Mouse (Mus musculus) limb, embryonic 10.5 days (tissue): ENCODE results near the gene Cldn2. TPM values are rescaled to one million over a fixed set of nuclear protein-coding genes. Genes with fewer than 3 reads are reported as not detected.

Experiments used
- DNase-seq: peaks from one replicate; pipeline ENCODE4 v3.0.0-alpha.2; 2017; ENCODE audit warnings: low spot score
- H3K27ac ChIP-seq: fragments of 300-500 bp; sonication (generic); 2 replicates; pipeline ENCODE4 v1.5.1; 2016; ENCODE audit warnings: mild to moderate bottlenecking
- H3K27me3 ChIP-seq: fragments of 300-500 bp; sonication (generic); 2 replicates; pipeline ENCODE4 v1.6.1; 2016; ENCODE audit warnings: low read depth, mild to moderate bottlenecking; ENCODE audit not compliant: poor library complexity, severe bottlenecking
- H3K36me3 ChIP-seq: fragments of 300-500 bp; sonication (generic); 2 replicates; pipeline ENCODE4 v1.6.1; 2016; ENCODE audit warnings: mild to moderate bottlenecking, moderate library complexity
- H3K4me1 ChIP-seq: fragments of 300-500 bp; sonication (generic); 2 replicates; pipeline ENCODE4 v1.6.1; 2016
- H3K4me3 ChIP-seq: fragments of 300-500 bp; sonication (generic); 2 replicates; pipeline ENCODE4 v1.5.1; 2016; ENCODE audit warnings: mild to moderate bottlenecking, moderate library complexity
- H3K9me3 ChIP-seq: fragments of 300-500 bp; sonication (generic); replicated peaks from 2 replicates; pipeline ENCODE4 v1.6.1; 2016; ENCODE audit warnings: mild to moderate bottlenecking
- WGBS: fragments of 180-500 bp; shearing (Covaris S2); methylation state at CpG from one replicate; pipeline ENCODE4 v1.1.7; 2016; 5-methylcytosine and 5-hydroxymethylcytosine counted together
- polyA plus RNA-seq: library from polyadenylated mRNA; unstranded; fragments of >200 nt; fragmentation: Nextera tagmentation; extraction: Ambion mirVana; gene quantifications from 2 replicates; pipeline ENCODE4 v1.2.1, GENCODE M21; 2016

Cldn2 gene
- polyA plus RNA-seq, 1 experiment from 2014 or later, result not detected

DNA sequence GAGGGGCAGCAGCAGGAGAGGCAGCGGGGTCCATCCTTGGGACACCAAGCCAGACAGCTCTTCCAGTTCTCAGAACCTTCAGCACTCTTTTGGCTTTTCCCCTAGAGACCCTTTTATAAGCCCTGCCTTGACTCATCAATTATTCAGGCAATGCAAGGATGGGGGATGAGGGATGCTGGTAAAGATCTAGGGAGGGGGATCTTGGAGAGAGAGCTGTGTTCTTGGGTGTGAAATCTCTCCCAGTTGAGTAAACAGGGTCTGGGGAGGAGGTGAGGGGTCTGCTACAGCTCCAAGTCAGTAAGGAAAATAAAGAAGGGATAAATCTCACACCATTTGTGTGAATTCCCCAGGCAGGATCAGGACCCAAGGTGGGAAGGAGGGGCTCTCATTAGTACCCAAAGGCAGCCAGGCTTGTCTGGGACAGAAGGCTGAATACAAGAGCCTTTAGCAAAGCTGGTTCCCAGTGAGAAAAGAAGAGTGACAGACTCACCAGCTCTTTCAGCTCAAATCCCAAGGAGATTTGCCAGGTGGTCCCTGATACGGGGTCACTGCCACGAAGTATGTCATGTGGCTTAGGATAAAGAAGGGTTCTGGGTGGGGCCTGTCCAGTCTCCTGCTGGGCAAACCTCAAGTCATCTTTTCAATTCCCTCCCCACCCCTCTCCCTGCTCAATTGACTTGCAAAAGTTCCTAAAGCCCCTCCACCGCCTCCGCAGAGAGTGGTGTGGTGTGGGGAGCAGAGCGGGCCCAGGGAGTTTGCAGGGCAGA lies 18.2 kb upstream of the Cldn2 start, which contains the start of gene Ripply1:
Ripply1 (minus strand) TSS at position 76 of the 767 bp plus-strand sequence.
- no peak for DNase-seq
- Histone ChIP-seq H3K27me3 (peaks cover 89% of the 10 kb centered on the region), H3K4me3 (no peak within 1 kb of the TSS), H3K36me3 (no peaks in the 10 kb centered on the region), H3K4me1 (0 out of 2 replicates have a peak, but pooled peaks cover 3% of the 10 kb centered on the region), H3K27ac (no peak within 1 kb of the TSS), H3K9me3 (no peaks in the 10 kb centered on the region)
- 30% methylated on average over 6 of the region's 6 CpGs for WGBS

DNA sequence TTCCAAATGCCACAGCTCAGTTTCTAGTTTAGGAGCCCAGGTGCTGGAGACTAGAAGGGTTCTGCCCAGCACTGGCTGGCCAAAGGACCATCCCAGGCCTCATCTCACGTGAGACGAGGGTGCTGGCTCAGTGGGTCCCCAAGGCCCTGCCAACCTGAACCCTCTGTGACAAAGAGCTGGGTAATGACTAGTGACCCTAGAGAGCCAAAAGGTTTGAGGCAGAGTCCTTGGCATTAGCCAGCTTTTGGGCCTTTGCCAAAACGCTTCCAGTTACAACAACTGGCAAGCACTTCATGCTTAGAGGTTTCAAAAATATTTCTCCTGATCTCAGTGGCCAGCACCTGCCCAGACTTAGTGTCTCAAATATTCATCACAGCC lies 17.6 kb upstream of the Cldn2 start:
- 0 out of 2 replicates have a peak, but pooled peaks cover 3% of the 10 kb centered on the region for H3K4me1 ChIP-seq
- H3K27me3 ChIP-seq, result peaks cover 88% of the 10 kb centered on the region
- H3K4me3 ChIP-seq, result no peak overlapping the region
- H3K9me3 ChIP-seq, result no peaks in the 10 kb centered on the region
- 58% methylated on average over 3 of the region's 3 CpGs for WGBS
- DNase-seq, result no peak
- H3K27ac ChIP-seq, result no peak overlapping the region
- no peaks in the 10 kb centered on the region for H3K36me3 ChIP-seq

DNA sequence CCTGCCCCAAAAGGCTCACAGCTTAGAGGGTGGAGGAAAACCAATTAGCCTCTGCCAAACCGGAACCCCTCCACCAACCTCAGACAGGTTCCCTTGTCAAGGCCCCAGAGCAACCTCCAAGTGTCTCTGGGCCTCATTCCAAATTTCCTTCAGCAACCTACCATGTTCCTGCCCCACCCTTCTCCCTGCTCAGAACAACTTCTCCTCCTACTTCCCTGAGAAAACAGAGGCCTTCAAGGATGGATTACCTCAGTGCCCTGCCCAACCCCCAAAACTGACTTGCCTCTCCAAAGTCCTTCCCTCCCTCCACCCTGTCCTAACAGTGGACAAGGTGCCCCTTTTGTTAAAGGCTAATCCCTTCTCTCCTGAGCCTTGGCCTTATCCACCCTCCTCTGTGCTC lies 14.9 kb upstream of the Cldn2 start:
- 0 out of 2 replicates have a peak, but pooled peaks cover 3% of the 10 kb centered on the region for H3K4me1 ChIP-seq
- H3K9me3 ChIP-seq, result no peaks in the 10 kb centered on the region
- peaks cover 88% of the 10 kb centered on the region for H3K27me3 ChIP-seq
- H3K36me3 ChIP-seq, result no peaks in the 10 kb centered on the region
- no peak overlapping the region for H3K27ac ChIP-seq
- H3K4me3 ChIP-seq, result no peak overlapping the region
- DNase-seq, result no peak
- 44% methylated on average over 1 of the region's 1 CpGs for WGBS

DNA sequence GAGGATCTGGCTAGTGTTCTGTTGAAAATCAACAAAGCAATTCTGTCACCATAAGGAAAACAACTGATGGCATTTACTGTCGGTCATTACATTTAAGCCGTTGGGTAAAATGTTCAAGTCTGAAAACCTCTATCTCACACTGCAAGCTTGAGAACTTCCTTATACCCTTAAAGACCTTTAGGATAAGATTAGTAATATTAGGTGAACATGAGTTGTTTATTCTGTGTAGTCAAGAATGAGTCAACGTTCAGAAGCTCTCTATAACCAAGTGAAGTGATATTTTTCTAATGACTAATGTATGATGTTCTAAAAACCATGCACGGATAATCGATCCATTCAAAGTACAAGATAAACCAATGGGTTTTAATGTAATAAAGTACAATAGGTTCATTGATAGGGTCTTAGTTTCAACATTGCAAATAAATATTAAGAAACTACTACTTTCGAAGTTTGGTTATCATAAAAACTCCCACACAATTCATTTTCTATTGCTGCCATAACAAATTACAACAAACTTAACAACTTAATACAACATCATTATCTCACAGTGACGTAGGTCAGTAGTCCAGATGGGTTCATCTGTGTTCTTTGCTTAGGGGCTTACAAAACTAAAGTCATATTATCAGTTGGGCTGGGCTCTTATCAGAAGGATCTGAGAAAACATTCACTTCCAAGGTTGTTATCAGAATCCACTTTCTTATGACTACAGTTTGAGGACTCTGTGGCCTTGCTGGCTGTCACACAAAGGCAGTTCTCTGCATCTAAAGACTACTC lies 6.4 kb upstream of the Cldn2 start:
- no peak overlapping the region for H3K4me3 ChIP-seq
- 83% methylated on average over 7 of the region's 7 CpGs for WGBS
- H3K27me3 ChIP-seq, result peaks cover 92% of the 10 kb centered on the region
- no peaks in the 10 kb centered on the region for H3K4me1 ChIP-seq
- no peaks in the 10 kb centered on the region for H3K36me3 ChIP-seq
- no peak overlapping the region for H3K27ac ChIP-seq
- H3K9me3 ChIP-seq, result no peaks in the 10 kb centered on the region
- DNase-seq, result no peak

DNA sequence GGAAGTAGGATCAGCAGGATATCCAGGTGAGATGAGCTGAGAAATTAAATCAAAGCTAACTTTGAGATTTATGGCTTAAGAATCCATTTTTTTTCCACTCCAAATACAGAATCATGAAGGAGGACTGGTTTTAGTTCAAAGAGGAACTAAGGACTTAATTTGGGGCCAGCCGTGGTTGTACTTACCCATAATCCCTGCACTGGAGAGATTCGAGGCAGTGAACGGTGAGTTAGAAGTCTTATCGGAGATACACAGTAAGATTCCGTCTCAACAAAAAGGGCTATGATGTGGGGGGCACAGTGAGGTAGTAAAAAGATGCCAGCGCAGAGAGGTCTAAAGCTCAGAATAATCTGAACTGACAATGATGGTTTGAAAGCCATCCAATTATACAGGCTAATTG lies 4.6 kb upstream of the Cldn2 start:
- Histone ChIP-seq H3K36me3 (no peaks in the 10 kb centered on the region), H3K9me3 (no peaks in the 10 kb centered on the region), H3K4me1 (no peaks in the 10 kb centered on the region), H3K4me3 (no peak overlapping the region), H3K27ac (no peak overlapping the region), H3K27me3 (peaks cover 92% of the 10 kb centered on the region)
- 89% methylated on average over 6 of the region's 6 CpGs for WGBS
- no peak for DNase-seq

DNA sequence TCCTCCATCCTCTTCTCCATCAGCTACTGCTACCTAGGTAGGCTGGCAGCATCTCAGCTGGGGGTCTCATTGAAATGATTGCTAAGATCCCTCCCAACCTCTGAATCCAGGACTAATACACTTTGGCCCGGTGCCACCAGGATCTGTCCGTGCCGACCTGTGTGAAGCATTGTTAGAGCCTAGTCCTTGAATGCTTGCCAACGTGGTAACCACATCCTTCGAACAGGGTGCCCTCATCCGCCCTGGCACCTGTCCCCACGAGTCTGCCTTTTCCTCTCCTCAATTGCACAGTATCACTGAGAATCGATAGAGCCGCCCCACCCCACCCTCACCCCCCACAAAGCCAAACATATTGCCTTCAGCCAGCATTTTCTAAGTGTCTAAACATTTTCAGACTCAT lies 2.8 kb upstream of the Cldn2 start:
- Histone ChIP-seq H3K36me3 (no peaks in the 10 kb centered on the region), H3K4me3 (no peak overlapping the region), H3K27me3 (peaks cover 92% of the 10 kb centered on the region), H3K9me3 (no peaks in the 10 kb centered on the region), H3K27ac (no peak overlapping the region), H3K4me1 (no peaks in the 10 kb centered on the region)
- DNase-seq, result no peak
- 92% methylated on average over 9 of the region's 9 CpGs for WGBS

DNA sequence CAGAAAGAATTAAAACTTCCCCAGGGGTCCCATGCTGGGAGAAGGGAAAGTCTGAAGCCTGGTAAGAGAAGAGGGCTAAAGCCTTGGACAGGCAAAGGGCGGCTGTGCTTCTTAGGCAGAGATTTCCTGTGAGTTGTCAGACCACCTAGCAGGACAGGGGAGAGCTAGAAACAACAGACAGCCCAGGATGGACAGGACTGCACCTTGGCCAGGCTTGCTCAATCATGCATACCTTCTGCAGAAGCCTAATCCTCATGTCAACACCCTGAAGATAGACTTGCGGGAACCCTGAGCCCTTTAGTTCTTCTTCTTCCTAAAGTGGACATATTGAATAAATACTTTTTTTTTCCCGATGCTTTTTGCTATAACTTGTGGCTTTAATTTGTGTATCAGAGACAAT lies 675 bp upstream of the Cldn2 start:
- peaks cover 96% of the 10 kb centered on the region for H3K27me3 ChIP-seq
- no peaks in the 10 kb centered on the region for H3K36me3 ChIP-seq
- DNase-seq, result no peak
- no peak overlapping the region for H3K27ac ChIP-seq
- 85% methylated on average over 3 of the region's 3 CpGs for WGBS
- no peaks in the 10 kb centered on the region for H3K4me1 ChIP-seq
- H3K9me3 ChIP-seq, result no peaks in the 10 kb centered on the region
- no peak overlapping the region for H3K4me3 ChIP-seq

DNA sequence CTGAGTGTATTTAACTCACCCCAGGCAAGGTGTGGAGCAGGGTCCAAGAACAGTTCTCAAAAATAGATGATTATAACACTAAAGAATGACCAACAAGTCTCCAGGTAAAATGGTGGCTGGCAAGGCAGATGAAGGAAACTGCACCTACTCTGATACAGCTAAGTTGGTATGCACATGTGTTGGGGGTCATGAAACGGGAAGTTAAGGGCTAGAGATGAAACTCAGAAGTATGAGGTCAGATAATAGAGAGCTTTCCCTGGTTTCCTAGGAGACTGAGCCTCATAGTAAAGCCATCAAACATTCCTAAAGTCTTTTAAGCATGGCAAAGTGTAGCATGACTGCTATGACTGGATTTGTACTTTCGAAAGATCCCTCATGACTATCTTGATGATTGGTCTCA lies 2.4 kb downstream of the Cldn2 start:
- 83% methylated on average over 2 of the region's 2 CpGs for WGBS
- no peak for DNase-seq
- H3K4me3 ChIP-seq, result no peak overlapping the region
- H3K27me3 ChIP-seq, result peaks cover 95% of the 10 kb centered on the region
- no peaks in the 10 kb centered on the region for H3K9me3 ChIP-seq
- no peak overlapping the region for H3K27ac ChIP-seq
- no peaks in the 10 kb centered on the region for H3K4me1 ChIP-seq
- H3K36me3 ChIP-seq, result no peaks in the 10 kb centered on the region

DNA sequence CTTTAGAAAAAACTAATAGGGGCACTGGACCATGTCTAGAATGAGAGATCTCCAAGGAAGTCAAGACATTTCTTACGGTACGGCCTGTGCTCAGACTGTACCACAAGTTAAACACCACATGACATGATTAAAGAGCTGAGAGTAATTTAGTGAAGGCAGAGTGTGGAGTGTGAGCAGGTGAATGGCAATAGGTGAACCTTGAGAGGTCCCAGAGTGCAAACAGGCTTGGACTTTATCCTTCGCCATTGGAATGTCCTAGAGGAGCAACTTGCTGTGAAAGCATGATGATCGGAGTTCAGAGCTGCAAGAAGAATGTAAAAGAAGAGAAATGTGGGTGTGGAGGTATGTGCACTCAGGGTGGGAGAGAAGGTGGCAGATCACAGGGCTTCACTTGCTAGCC lies 5.3 kb downstream of the Cldn2 start:
- Histone ChIP-seq H3K27me3 (peaks cover 98% of the 10 kb centered on the region), H3K4me3 (no peak overlapping the region), H3K27ac (no peak overlapping the region), H3K9me3 (no peaks in the 10 kb centered on the region), H3K4me1 (no peaks in the 10 kb centered on the region), H3K36me3 (no peaks in the 10 kb centered on the region)
- 89% methylated on average over 4 of the region's 4 CpGs for WGBS
- no peak for DNase-seq

DNA sequence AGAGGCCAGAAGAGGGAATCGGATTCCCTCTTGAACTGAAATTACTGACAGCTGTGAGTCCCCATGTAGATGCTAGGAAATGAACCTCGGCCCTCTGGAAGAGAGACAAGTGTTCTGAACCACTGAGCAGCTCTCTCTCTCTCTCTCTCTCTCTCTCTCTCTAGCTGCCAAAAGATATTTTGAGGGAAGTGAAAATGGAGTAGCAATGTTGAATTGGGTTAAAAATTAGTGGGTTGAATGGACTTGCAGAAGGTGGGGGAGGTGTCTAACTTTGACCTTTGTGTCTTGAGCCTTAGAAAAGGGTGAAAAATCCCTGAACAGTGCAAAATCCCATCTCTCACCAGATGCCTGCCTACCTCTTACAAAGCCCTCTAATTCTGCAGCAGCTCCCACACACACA lies 6.8 kb downstream of the Cldn2 start:
- Histone ChIP-seq H3K27ac (no peak overlapping the region), H3K27me3 (peaks cover 98% of the 10 kb centered on the region), H3K9me3 (no peaks in the 10 kb centered on the region), H3K4me3 (no peak overlapping the region), H3K4me1 (no peaks in the 10 kb centered on the region), H3K36me3 (no peaks in the 10 kb centered on the region)
- 79% methylated on average over 2 of the region's 2 CpGs for WGBS
- no peak for DNase-seq

DNA sequence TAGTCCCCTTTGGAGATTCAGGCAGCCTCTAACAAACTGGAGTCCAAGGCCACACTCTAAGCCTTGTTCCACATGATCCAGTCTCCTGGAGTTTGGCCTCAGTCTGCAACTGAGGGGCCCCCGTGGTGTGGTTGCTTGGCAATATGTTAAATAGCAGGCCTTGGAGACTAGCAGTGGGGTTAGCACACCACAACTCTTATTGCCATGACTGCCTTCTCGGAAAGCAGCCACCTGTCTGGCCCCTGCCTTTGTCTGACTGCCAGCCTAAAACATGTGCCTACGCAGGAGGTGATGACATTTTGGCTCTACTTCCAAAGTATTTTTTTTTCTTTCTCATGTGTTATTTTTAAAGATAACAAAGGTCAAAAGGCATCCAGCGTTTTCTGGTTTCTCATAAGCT lies 7.5 kb downstream of the Cldn2 start:
- H3K27me3 ChIP-seq, result peaks cover 98% of the 10 kb centered on the region
- H3K36me3 ChIP-seq, result no peaks in the 10 kb centered on the region
- no peaks in the 10 kb centered on the region for H3K4me1 ChIP-seq
- no peak overlapping the region for H3K27ac ChIP-seq
- no peak for DNase-seq
- H3K4me3 ChIP-seq, result no peak overlapping the region
- 62% methylated on average over 4 of the region's 4 CpGs for WGBS
- no peaks in the 10 kb centered on the region for H3K9me3 ChIP-seq

DNA sequence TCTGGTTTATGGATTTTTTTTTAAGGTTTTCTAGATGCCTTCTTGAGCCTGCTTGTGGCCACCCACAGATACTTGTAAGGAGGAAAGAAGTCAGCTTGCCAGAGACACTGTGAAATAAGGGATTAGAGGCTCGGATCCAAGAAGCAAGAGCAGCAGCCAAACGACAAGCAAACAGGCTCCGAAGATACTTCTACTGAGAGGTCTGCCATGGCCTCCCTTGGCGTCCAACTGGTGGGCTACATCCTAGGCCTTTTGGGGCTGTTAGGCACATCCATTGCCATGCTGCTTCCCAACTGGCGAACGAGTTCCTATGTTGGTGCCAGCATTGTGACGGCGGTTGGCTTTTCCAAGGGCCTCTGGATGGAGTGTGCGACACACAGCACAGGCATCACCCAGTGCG lies 7.9 kb downstream of the Cldn2 start:
- no peak overlapping the region for H3K27ac ChIP-seq
- 92% methylated on average over 10 of the region's 10 CpGs for WGBS
- no peak overlapping the region for H3K4me3 ChIP-seq
- H3K36me3 ChIP-seq, result no peaks in the 10 kb centered on the region
- no peak for DNase-seq
- H3K27me3 ChIP-seq, result peaks cover 98% of the 10 kb centered on the region
- no peaks in the 10 kb centered on the region for H3K4me1 ChIP-seq
- H3K9me3 ChIP-seq, result no peaks in the 10 kb centered on the region

DNA sequence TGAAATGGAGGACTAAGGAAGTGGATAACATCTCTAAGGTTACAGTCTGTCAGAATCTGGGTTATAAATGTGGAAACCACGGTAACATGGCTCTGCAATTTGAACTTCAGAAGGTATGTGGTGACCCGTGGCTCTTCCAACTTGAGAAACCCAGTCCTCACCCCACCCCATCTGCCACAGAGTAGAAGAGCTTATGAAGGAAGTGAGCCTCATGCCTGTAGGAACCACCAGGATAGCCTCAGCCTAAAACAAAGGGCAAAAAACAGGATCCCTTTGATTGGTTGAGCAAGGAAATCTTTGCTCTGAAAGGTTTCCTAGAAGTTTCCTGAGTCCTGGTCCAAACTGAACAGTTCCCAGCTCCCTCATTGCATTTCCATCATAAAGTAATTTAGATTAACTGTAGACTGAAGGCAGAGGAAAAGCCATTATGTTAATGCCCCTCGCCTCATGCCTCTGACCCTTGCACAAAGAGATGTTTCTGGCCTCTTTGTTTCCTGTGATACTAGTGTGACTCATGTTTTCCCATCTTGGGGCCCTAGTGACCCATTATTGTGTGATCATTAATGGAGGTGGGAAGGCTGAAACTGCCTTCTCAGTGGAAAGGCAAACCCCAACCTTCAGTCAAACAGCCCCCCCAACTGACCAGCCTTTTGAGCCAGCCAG lies 12.1 kb downstream of the Cldn2 start:
- H3K36me3 ChIP-seq, result no peaks in the 10 kb centered on the region
- DNase-seq, result no peak
- H3K27ac ChIP-seq, result no peak overlapping the region
- 66% methylated on average over 3 of the region's 3 CpGs for WGBS
- H3K9me3 ChIP-seq, result no peaks in the 10 kb centered on the region
- H3K27me3 ChIP-seq, result peaks cover 92% of the 10 kb centered on the region
- no peaks in the 10 kb centered on the region for H3K4me1 ChIP-seq
- no peak overlapping the region for H3K4me3 ChIP-seq
